Mouse (Mus musculus) embryonic facial prominence, embryonic 13.5 days (tissue): Measurements from ENCODE around the gene Fam186a. TPM values are rescaled to one million over a fixed set of nuclear protein-coding genes. Genes with fewer than 3 reads are reported as not detected.
"Not testable (repeated sequence)": the region's sequence is repeated elsewhere in the genome, so short reads cannot be mapped to it uniquely, and the experiment has no call there.

Experiments
- ATAC-seq: fragments of 200-750 bp; cut with Nextera tagmentation; 2 replicates; pipeline ENCODE4 v1.8.0; 2017; ENCODE audit warnings: low read depth; ENCODE audit not compliant: insufficient number of reproducible peaks, insufficient read depth, low FRiP score, low TSS enrichment
- H3K27ac ChIP-seq: fragments of 300-500 bp; sonication (generic); 2 replicates; pipeline ENCODE4 v1.5.1; 2015; ENCODE audit warnings: moderate library complexity, mild to moderate bottlenecking, inconsistent platforms
- H3K27me3 ChIP-seq: fragments of 300-500 bp; sonication (generic); 2 replicates; pipeline ENCODE4 v1.6.1; 2015; ENCODE audit warnings: mild to moderate bottlenecking, inconsistent platforms
- H3K36me3 ChIP-seq: fragments of 300-500 bp; sonication (generic); 2 replicates; pipeline ENCODE4 v1.6.1; 2015; ENCODE audit warnings: mild to moderate bottlenecking, inconsistent platforms
- H3K4me1 ChIP-seq: fragments of 300-500 bp; sonication (generic); 2 replicates; pipeline ENCODE4 v1.6.1; 2015; ENCODE audit warnings: inconsistent platforms
- H3K4me2 ChIP-seq: fragments of 300-500 bp; sonication (generic); 2 replicates; pipeline ENCODE4 v1.6.1; 2015; ENCODE audit warnings: moderate library complexity, mild to moderate bottlenecking, inconsistent platforms
- H3K4me3 ChIP-seq: fragments of 300-500 bp; sonication (generic); 2 replicates; pipeline ENCODE4 v1.5.1; 2015; ENCODE audit warnings: mild to moderate bottlenecking, inconsistent platforms
- H3K9ac ChIP-seq: fragments of 300-500 bp; sonication (generic); 2 replicates; pipeline ENCODE4 v1.6.1; 2015; ENCODE audit warnings: mild to moderate bottlenecking, inconsistent platforms
- H3K9me3 ChIP-seq: fragments of 300-500 bp; sonication (generic); 2 replicates; pipeline ENCODE4 v1.6.1; 2016; ENCODE audit warnings: inconsistent platforms
- WGBS: fragments of 180-500 bp; shearing (Covaris S2); methylation state at CpG from one replicate; pipeline ENCODE4 v1.1.7; 2015; ENCODE audit warnings: mixed read lengths; 5-methylcytosine and 5-hydroxymethylcytosine counted together
- polyA plus RNA-seq: library from polyadenylated mRNA; unstranded; fragments of >200 nt; fragmentation: Nextera tagmentation; extraction: Ambion mirVana; gene quantifications from 2 replicates; pipeline ENCODE4 v1.2.1, GENCODE M21; 2015

Fam186a gene
- polyA plus RNA-seq, 1 experiment from 2014 or later = 0.13 TPM

- ATAC-seq = no peak
- no peak overlapping the region for H3K27ac ChIP-seq
- H3K27me3 ChIP-seq = no peaks in the 10 kb centered on the region
- H3K4me1 ChIP-seq = peaks cover 17% of the 10 kb centered on the region
- H3K4me3 ChIP-seq = no peak overlapping the region
- no peak overlapping the region for H3K9ac ChIP-seq
- H3K9me3 ChIP-seq = no peaks in the 10 kb centered on the region
- 86% methylated on average over 2 of the region's 3 CpGs for WGBS
- no peaks in the 10 kb centered on the region for H3K36me3 ChIP-seq
- H3K4me2 ChIP-seq = no peak overlapping the region
These were observed 75.5 kb downstream of the Fam186a start for GRCm38 (mm10) chr15:99891355-99891754.

- Histone ChIP-seq H3K4me1 (peaks cover 17% of the 10 kb centered on the region), H3K4me3 (no peak overlapping the region), H3K27me3 (no peaks in the 10 kb centered on the region), H3K9me3 (no peaks in the 10 kb centered on the region), H3K27ac (0 out of 2 replicates have a peak overlapping the region, but pooled peaks have one; percentile 23), H3K36me3 (no peaks in the 10 kb centered on the region), H3K4me2 (peak overlapping the region; percentile 28), H3K9ac (no peak overlapping the region)
- 43% methylated on average over 19 of the region's 19 CpGs for WGBS
- no peak for ATAC-seq
These were observed 76.2 kb downstream of the Fam186a start for GRCm38 (mm10) chr15:99890412-99891236.

- ATAC-seq = no peak
- Histone ChIP-seq H3K9ac (no peak overlapping the region), H3K4me1 (peaks cover 17% of the 10 kb centered on the region)
These were observed 77.5 kb downstream of the Fam186a start for GRCm38 (mm10) chr15:99889275-99889874.

GRCm38 (mm10) chr15:99887130-99887529, 79.7 kb downstream of the Fam186a start:
- H3K4me1 ChIP-seq = peaks cover 17% of the 10 kb centered on the region
- not testable (repeated sequence) for ATAC-seq, H3K4me3 ChIP-seq, H3K27me3 ChIP-seq, H3K27ac ChIP-seq, H3K9ac ChIP-seq, H3K36me3 ChIP-seq, H3K4me2 ChIP-seq, H3K9me3 ChIP-seq
- WGBS = 93% methylated on average over 2 of the region's 2 CpGs

More at GRCm38 (mm10) chr15:99889275-99889874, 77.5 kb downstream of the Fam186a start:
- 28% methylated on average over 8 of the region's 8 CpGs for WGBS
- Histone ChIP-seq H3K4me3 (no peak overlapping the region), H3K36me3 (no peaks in the 10 kb centered on the region), H3K9me3 (no peaks in the 10 kb centered on the region), H3K27ac (peak overlapping the region; percentile 48; the same call in 1 of the 2 replicates), H3K27me3 (no peaks in the 10 kb centered on the region), H3K4me2 (no peak overlapping the region)

GRCm38 (mm10) chr15:99884038-99884437, 82.8 kb downstream of the Fam186a start:
- Histone ChIP-seq H3K9ac (no peak overlapping the region), H3K4me1 (no peaks in the 10 kb centered on the region), H3K4me2 (no peak overlapping the region), H3K4me3 (no peak overlapping the region), H3K36me3 (no peaks in the 10 kb centered on the region), H3K9me3 (no peaks in the 10 kb centered on the region), H3K27me3 (no peaks in the 10 kb centered on the region), H3K27ac (no peak overlapping the region)
- WGBS = 89% methylated on average over 12 of the region's 12 CpGs
- ATAC-seq = no peak

GRCm38 (mm10) chr15:99878541-99878940, 88.3 kb downstream of the Fam186a start:
- Histone ChIP-seq H3K4me3 (no peak overlapping the region), H3K4me2 (no peak overlapping the region), H3K36me3 (no peaks in the 10 kb centered on the region), H3K9me3 (no peaks in the 10 kb centered on the region), H3K27me3 (no peaks in the 10 kb centered on the region), H3K27ac (no peak overlapping the region), H3K9ac (no peak overlapping the region), H3K4me1 (peaks cover 10% of the 10 kb centered on the region)
- no peak for ATAC-seq
- WGBS = 92% methylated on average over 5 of the region's 5 CpGs

GRCm38 (mm10) chr15:99875334-99875869, 91.5 kb downstream of the Fam186a start, which contains the start of gene Lima1:
Gene Lima1 (minus strand): TSS chr15:99875456.
- Histone ChIP-seq H3K9me3 (no peaks in the 10 kb centered on the region), H3K4me1 (peaks cover 10% of the 10 kb centered on the region), H3K9ac (peak within 1 kb of the TSS; percentile 76), H3K4me3 (peak within 1 kb of the TSS; percentile 75), H3K4me2 (peak within 1 kb of the TSS; percentile 98), H3K27ac (peak within 1 kb of the TSS; percentile 48; the same call in 1 of the 2 replicates), H3K27me3 (no peaks in the 10 kb centered on the region), H3K36me3 (no peaks in the 10 kb centered on the region)
- peak; percentile 91 for ATAC-seq
- under 1% methylated on average over 38 of the region's 38 CpGs for WGBS

GRCm38 (mm10) chr15:99874612-99875333, 92.1 kb downstream of the Fam186a start:
- Histone ChIP-seq H3K4me1 (peaks cover 10% of the 10 kb centered on the region), H3K4me2 (peak overlapping the region; percentile 98), H3K27ac (no peak overlapping the region), H3K36me3 (no peaks in the 10 kb centered on the region), H3K27me3 (no peaks in the 10 kb centered on the region), H3K9ac (peak overlapping the region; percentile 76), H3K4me3 (peak overlapping the region; percentile 75), H3K9me3 (no peaks in the 10 kb centered on the region)
- 4% methylated on average over 30 of the region's 30 CpGs for WGBS
- ATAC-seq = no peak; the same call in 1 of the 2 replicates

- Histone ChIP-seq H3K9me3 (no peaks in the 10 kb centered on the region), H3K27ac (no peak overlapping the region), H3K4me1 (peaks cover 10% of the 10 kb centered on the region), H3K9ac (no peak overlapping the region), H3K27me3 (no peaks in the 10 kb centered on the region), H3K4me3 (no peak overlapping the region), H3K36me3 (no peaks in the 10 kb centered on the region), H3K4me2 (no peak overlapping the region)
- WGBS = 87% methylated on average over 3 of the region's 3 CpGs
- ATAC-seq = no peak
These were observed 94.3 kb downstream of the Fam186a start for GRCm38 (mm10) chr15:99872543-99872942.
